Mouse (Mus musculus) neural tube, embryonic 15.5 days (tissue): Measurements from ENCODE around the gene Sel1l3. TPM values are rescaled to one million over a fixed set of nuclear protein-coding genes. Genes with fewer than 3 reads are reported as not detected.
A peak's percentile ranks its signal among the peaks of the same experiment; 100 is the strongest.

Source experiments
- ATAC-seq: fragments of 200-750 bp; cut with Nextera tagmentation; 2 replicates; pipeline ENCODE4 v1.8.0; 2017; ENCODE audit warnings: mild to moderate bottlenecking, moderate TSS enrichment, moderate library complexity; ENCODE audit not compliant: low FRiP score
- H3K27ac ChIP-seq: fragments of 300-500 bp; sonication (generic); replicated peaks from 2 replicates; pipeline ENCODE4 v1.5.1; 2015; ENCODE audit warnings: mild to moderate bottlenecking, inconsistent platforms
- H3K27me3 ChIP-seq: fragments of 300-500 bp; sonication (generic); replicated peaks from 2 replicates; pipeline ENCODE4 v1.6.1; 2015; ENCODE audit warnings: inconsistent platforms
- H3K36me3 ChIP-seq: fragments of 300-500 bp; sonication (generic); 2 replicates; pipeline ENCODE4 v1.6.1; 2015; ENCODE audit warnings: inconsistent platforms
- H3K4me1 ChIP-seq: fragments of 300-500 bp; sonication (generic); 2 replicates; pipeline ENCODE4 v1.6.1; 2015; ENCODE audit warnings: inconsistent platforms
- H3K4me2 ChIP-seq: fragments of 300-500 bp; sonication (generic); 2 replicates; pipeline ENCODE4 v1.6.1; 2015; ENCODE audit warnings: inconsistent platforms, mild to moderate bottlenecking, moderate library complexity
- H3K4me3 ChIP-seq: fragments of 300-500 bp; sonication (generic); replicated peaks from 2 replicates; pipeline ENCODE4 v1.5.1; 2015; ENCODE audit warnings: mild to moderate bottlenecking, inconsistent platforms
- H3K9ac ChIP-seq: fragments of 300-500 bp; sonication (generic); replicated peaks from 2 replicates; pipeline ENCODE4 v1.6.1; 2015; ENCODE audit warnings: mild to moderate bottlenecking, inconsistent platforms
- H3K9me3 ChIP-seq: fragments of 300-500 bp; sonication (generic); replicated peaks from 2 replicates; pipeline ENCODE4 v1.6.1; 2016; ENCODE audit warnings: inconsistent platforms
- WGBS: fragments of 180-500 bp; shearing (Covaris S2); methylation state at CpG from one replicate; pipeline ENCODE4 v1.1.7; 2015; ENCODE audit warnings: mixed read lengths; 5-methylcytosine and 5-hydroxymethylcytosine counted together
- polyA plus RNA-seq: library from polyadenylated mRNA; unstranded; fragments of >200 nt; fragmentation: Nextera tagmentation; extraction: Ambion mirVana; gene quantifications from 2 replicates; pipeline ENCODE4 v1.2.1, GENCODE M21; 2015

Gene Sel1l3
- polyA plus RNA-seq, 1 experiment from 2014 or later = 5.9 TPM

GRCm38 (mm10) chr5:53193092-53194030 lies 20.4 kb downstream of the Sel1l3 start:
- Histone ChIP-seq H3K4me3 (no peak overlapping the region), H3K36me3 (no peaks in the 10 kb centered on the region), H3K27me3 (no peaks in the 10 kb centered on the region), H3K9me3 (no peaks in the 10 kb centered on the region), H3K4me1 (no peaks in the 10 kb centered on the region), H3K27ac (no peak overlapping the region), H3K4me2 (no peak overlapping the region), H3K9ac (no peak overlapping the region)
- WGBS = 74% methylated on average over 13 of the region's 13 CpGs
- ATAC-seq = no peak

GRCm38 (mm10) chr5:53188608-53189007 lies 25.1 kb downstream of the Sel1l3 start:
- Histone ChIP-seq H3K27ac (no peak overlapping the region), H3K4me3 (no peak overlapping the region), H3K36me3 (no peaks in the 10 kb centered on the region), H3K4me1 (peaks cover 14% of the 10 kb centered on the region), H3K9ac (no peak overlapping the region), H3K27me3 (no peaks in the 10 kb centered on the region), H3K4me2 (no peak overlapping the region), H3K9me3 (no peaks in the 10 kb centered on the region)
- 76% methylated on average over 2 of the region's 2 CpGs for WGBS
- no peak for ATAC-seq

- ATAC-seq = no peak
- Histone ChIP-seq H3K4me3 (no peak overlapping the region), H3K27me3 (no peaks in the 10 kb centered on the region), H3K9me3 (no peaks in the 10 kb centered on the region), H3K4me1 (peaks cover 17% of the 10 kb centered on the region), H3K4me2 (no peak overlapping the region), H3K36me3 (no peaks in the 10 kb centered on the region), H3K9ac (no peak overlapping the region), H3K27ac (no peak overlapping the region)
- WGBS = 64% methylated on average over 10 of the region's 10 CpGs
These were observed 26.5 kb downstream of the Sel1l3 start for GRCm38 (mm10) chr5:53187245-53187644.

- no peak for ATAC-seq
- 0 out of 2 replicates have a peak overlapping the region, but pooled peaks have one; percentile 23 for H3K4me2 ChIP-seq
- peak overlapping the region; percentile 60 for H3K27ac ChIP-seq
- 48% methylated on average over 11 of the region's 11 CpGs for WGBS
- H3K36me3 ChIP-seq = no peaks in the 10 kb centered on the region
- H3K4me3 ChIP-seq = no peak overlapping the region
- H3K9me3 ChIP-seq = no peaks in the 10 kb centered on the region
- no peaks in the 10 kb centered on the region for H3K27me3 ChIP-seq
- peaks cover 17% of the 10 kb centered on the region for H3K4me1 ChIP-seq
- no peak overlapping the region for H3K9ac ChIP-seq
These were observed 27.9 kb downstream of the Sel1l3 start for GRCm38 (mm10) chr5:53185803-53186202.

- 87% methylated on average over 5 of the region's 5 CpGs for WGBS
- Histone ChIP-seq H3K36me3 (no peaks in the 10 kb centered on the region), H3K27me3 (no peaks in the 10 kb centered on the region), H3K4me1 (peaks cover 6% of the 10 kb centered on the region; the same call in 1 of the 2 replicates), H3K9ac (no peak overlapping the region), H3K4me3 (no peak overlapping the region), H3K4me2 (no peak overlapping the region), H3K9me3 (no peaks in the 10 kb centered on the region), H3K27ac (no peak overlapping the region)
- no peak for ATAC-seq
These were observed 33.8 kb downstream of the Sel1l3 start for GRCm38 (mm10) chr5:53179965-53180364.

GRCm38 (mm10) chr5:53176703-53177102 lies 37.0 kb downstream of the Sel1l3 start:
- Histone ChIP-seq H3K4me2 (no peak overlapping the region), H3K9ac (no peak overlapping the region), H3K27ac (no peak overlapping the region), H3K36me3 (no peaks in the 10 kb centered on the region), H3K4me3 (no peak overlapping the region), H3K4me1 (peaks cover 11% of the 10 kb centered on the region), H3K9me3 (no peaks in the 10 kb centered on the region), H3K27me3 (no peaks in the 10 kb centered on the region)
- 59% methylated on average over 6 of the region's 6 CpGs for WGBS
- ATAC-seq = no peak

GRCm38 (mm10) chr5:53176075-53176474 lies 37.7 kb downstream of the Sel1l3 start:
- Histone ChIP-seq H3K27me3 (no peaks in the 10 kb centered on the region), H3K9me3 (no peaks in the 10 kb centered on the region), H3K4me1 (peaks cover 11% of the 10 kb centered on the region), H3K4me3 (no peak overlapping the region), H3K9ac (no peak overlapping the region), H3K36me3 (no peaks in the 10 kb centered on the region), H3K4me2 (no peak overlapping the region), H3K27ac (no peak overlapping the region)
- ATAC-seq = no peak
- WGBS = 71% methylated on average over 2 of the region's 4 CpGs

- Histone ChIP-seq H3K4me1 (peaks cover 15% of the 10 kb centered on the region), H3K4me2 (no peak overlapping the region), H3K4me3 (no peak overlapping the region), H3K9me3 (no peaks in the 10 kb centered on the region), H3K27me3 (no peaks in the 10 kb centered on the region), H3K9ac (no peak overlapping the region), H3K36me3 (no peaks in the 10 kb centered on the region), H3K27ac (no peak overlapping the region)
- 84% methylated on average over 3 of the region's 3 CpGs for WGBS
- ATAC-seq = no peak
These were observed 38.5 kb downstream of the Sel1l3 start for GRCm38 (mm10) chr5:53175195-53175594.

- no peak for ATAC-seq
- Histone ChIP-seq H3K27ac (no peak overlapping the region), H3K27me3 (no peaks in the 10 kb centered on the region), H3K4me3 (no peak overlapping the region), H3K36me3 (no peaks in the 10 kb centered on the region), H3K4me2 (no peak overlapping the region), H3K9me3 (no peaks in the 10 kb centered on the region), H3K4me1 (peaks cover 15% of the 10 kb centered on the region), H3K9ac (no peak overlapping the region)
- WGBS = 39% methylated on average over 12 of the region's 12 CpGs
These were observed 39.3 kb downstream of the Sel1l3 start for GRCm38 (mm10) chr5:53174461-53174860.

GRCm38 (mm10) chr5:53172908-53173307 lies 40.8 kb downstream of the Sel1l3 start:
- peaks cover 15% of the 10 kb centered on the region for H3K4me1 ChIP-seq
- ATAC-seq = no peak
- no peak overlapping the region for H3K27ac ChIP-seq
- 85% methylated on average over 7 of the region's 7 CpGs for WGBS
- no peaks in the 10 kb centered on the region for H3K36me3 ChIP-seq
- no peak overlapping the region for H3K4me2 ChIP-seq
- no peaks in the 10 kb centered on the region for H3K27me3 ChIP-seq
- no peak overlapping the region for H3K9ac ChIP-seq
- no peak overlapping the region for H3K4me3 ChIP-seq
- no peaks in the 10 kb centered on the region for H3K9me3 ChIP-seq

- ATAC-seq = no peak
- Histone ChIP-seq H3K27me3 (no peaks in the 10 kb centered on the region), H3K4me2 (no peak overlapping the region), H3K4me3 (no peak overlapping the region), H3K9me3 (no peaks in the 10 kb centered on the region), H3K36me3 (no peaks in the 10 kb centered on the region), H3K27ac (no peak overlapping the region), H3K9ac (no peak overlapping the region), H3K4me1 (peaks cover 15% of the 10 kb centered on the region)
- WGBS = 90% methylated on average over 10 of the region's 10 CpGs
These were observed 41.5 kb downstream of the Sel1l3 start for GRCm38 (mm10) chr5:53172256-53172636.

- H3K4me1 ChIP-seq = peaks cover 15% of the 10 kb centered on the region
- no peak overlapping the region for H3K4me3 ChIP-seq
- H3K36me3 ChIP-seq = no peaks in the 10 kb centered on the region
- H3K27ac ChIP-seq = no peak overlapping the region
- H3K4me2 ChIP-seq = no peak overlapping the region
- H3K27me3 ChIP-seq = no peaks in the 10 kb centered on the region
- no peak overlapping the region for H3K9ac ChIP-seq
- no peak for ATAC-seq
- 81% methylated on average over 6 of the region's 6 CpGs for WGBS
- H3K9me3 ChIP-seq = no peaks in the 10 kb centered on the region
These were observed 42.0 kb downstream of the Sel1l3 start for GRCm38 (mm10) chr5:53171611-53172255.
